Mouse (Mus musculus) embryonic facial prominence, embryonic 11.5 days (tissue): ENCODE results near the gene Scube1. TPM values are rescaled to one million over a fixed set of nuclear protein-coding genes. Genes with fewer than 3 reads are reported as not detected.

Experiments used
- ATAC-seq: fragments of 200-750 bp; cut with Nextera tagmentation; replicated peaks from 2 replicates; pipeline ENCODE4 v1.8.0; 2017; ENCODE audit warnings: low read depth; ENCODE audit not compliant: insufficient number of reproducible peaks, low FRiP score, low TSS enrichment
- DNase-seq: peaks from one replicate; pipeline ENCODE4 v3.0.0-alpha.2; 2015; ENCODE audit warnings: low spot score
- H3K27ac ChIP-seq: fragments of 300-500 bp; sonication (generic); replicated peaks from 2 replicates; pipeline ENCODE4 v1.5.1; 2014; ENCODE audit warnings: mild to moderate bottlenecking, low read depth, low read length, control low read depth
- H3K27me3 ChIP-seq: fragments of 300-500 bp; sonication (generic); 2 replicates; pipeline ENCODE4 v1.6.1; 2014; ENCODE audit warnings: mild to moderate bottlenecking, low read length, moderate library complexity, mixed read lengths; ENCODE audit not compliant: control insufficient read depth, insufficient read depth
- H3K36me3 ChIP-seq: fragments of 300-500 bp; sonication (generic); replicated peaks from 2 replicates; pipeline ENCODE4 v1.6.1; 2014; ENCODE audit warnings: low read depth, mild to moderate bottlenecking, low read length, moderate library complexity, mixed read lengths; ENCODE audit not compliant: control insufficient read depth, insufficient read depth
- H3K4me1 ChIP-seq: fragments of 300-500 bp; sonication (generic); 2 replicates; pipeline ENCODE4 v1.6.1; 2014; ENCODE audit warnings: low read length, mixed read lengths; ENCODE audit not compliant: control insufficient read depth, insufficient read depth
- H3K4me2 ChIP-seq: fragments of 300-500 bp; sonication (generic); 2 replicates; pipeline ENCODE4 v1.6.1; 2014; ENCODE audit warnings: low read depth, mild to moderate bottlenecking, control low read depth, low read length, moderate library complexity
- H3K4me3 ChIP-seq: fragments of 300-500 bp; sonication (generic); 2 replicates; pipeline ENCODE4 v1.5.1; 2014; ENCODE audit warnings: low read depth, low read length, control low read depth
- H3K9ac ChIP-seq: fragments of 300-500 bp; sonication (generic); replicated peaks from 2 replicates; pipeline ENCODE4 v1.6.1; 2014; ENCODE audit warnings: mild to moderate bottlenecking, control low read depth, low read length
- H3K9me3 ChIP-seq: fragments of 300-500 bp; sonication (generic); replicated peaks from 2 replicates; pipeline ENCODE4 v1.6.1; 2016; ENCODE audit warnings: mild to moderate bottlenecking, low read length, inconsistent platforms, mixed read lengths; ENCODE audit not compliant: control insufficient read depth
- WGBS: fragments of 180-500 bp; shearing (Covaris S2); extraction: QIAGEN DNeasy Blood & Tissue Kit; methylation state at CpG from one replicate; pipeline ENCODE4 v1.1.7; 2014; 5-methylcytosine and 5-hydroxymethylcytosine counted together
- polyA plus RNA-seq: library from polyadenylated mRNA; unstranded; fragments of >200 nt; fragmentation: Nextera tagmentation; extraction: Ambion mirVana; gene quantifications from 2 replicates; pipeline ENCODE4 v1.2.1, GENCODE M21; 2014

Gene Scube1
- polyA plus RNA-seq, 1 experiment from 2014 or later: 30.2 TPM

DNA sequence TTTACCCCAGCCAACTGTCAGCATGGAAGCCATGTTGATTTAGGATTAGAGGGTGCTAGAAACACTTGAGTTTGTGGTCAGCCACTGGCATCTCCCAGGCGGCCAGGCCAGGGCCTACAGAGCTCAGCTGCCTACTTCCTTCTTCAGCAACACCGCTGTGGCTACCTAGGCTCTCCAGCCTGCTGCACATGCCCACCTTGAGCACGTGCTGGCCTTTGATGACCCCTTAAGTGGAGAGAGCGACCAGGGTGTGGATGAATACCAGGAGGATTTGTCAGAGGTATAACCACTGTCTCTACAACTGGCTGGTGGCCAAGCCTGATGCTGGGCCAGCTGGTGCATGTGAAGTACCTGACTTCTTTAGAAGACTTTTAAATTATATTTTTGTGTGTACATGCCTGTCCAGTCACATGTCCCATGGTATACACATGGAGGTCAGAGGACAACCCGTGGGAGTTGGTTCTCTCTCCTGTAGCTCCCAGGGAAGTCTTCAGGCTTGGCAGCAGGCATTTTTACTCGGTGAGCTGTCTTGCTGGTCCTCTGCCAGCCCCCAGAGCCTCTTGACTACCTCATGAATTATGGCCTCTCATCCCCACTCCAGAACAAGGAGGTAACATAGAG, 150.0 kb downstream of the Scube1 start:
- no peaks in the 10 kb centered on the region for H3K4me1 ChIP-seq
- DNase-seq: no peak
- H3K27ac ChIP-seq: no peak overlapping the region
- no peaks in the 10 kb centered on the region for H3K9me3 ChIP-seq
- no peak overlapping the region for H3K9ac ChIP-seq
- no peaks in the 10 kb centered on the region for H3K27me3 ChIP-seq
- peaks cover 12% of the 10 kb centered on the region for H3K36me3 ChIP-seq
- no peak overlapping the region for H3K4me3 ChIP-seq
- ATAC-seq: no peak
- 86% methylated on average over 6 of the region's 6 CpGs for WGBS
- H3K4me2 ChIP-seq: no peak overlapping the region

DNA sequence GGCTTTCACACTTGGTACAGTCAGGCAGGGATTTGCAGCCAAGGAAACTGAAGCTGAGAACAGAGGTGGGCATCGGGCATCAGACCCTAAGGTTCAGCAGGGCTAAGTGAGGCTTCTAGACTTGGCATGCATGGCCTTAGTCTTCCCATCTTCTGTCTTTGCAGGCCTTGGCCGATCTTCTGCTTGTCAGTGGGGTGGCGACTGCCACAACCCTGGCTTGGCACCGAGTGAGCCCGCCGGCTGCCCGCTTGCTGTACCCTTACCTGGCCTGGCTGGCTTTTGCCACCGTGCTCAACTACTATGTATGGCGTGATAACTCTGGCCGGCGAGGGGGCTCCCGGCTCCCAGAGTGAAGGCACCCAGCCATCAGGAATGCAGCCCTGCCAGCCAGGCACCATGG, 151.2 kb downstream of the Scube1 start:
- H3K36me3 ChIP-seq: peaks cover 9% of the 10 kb centered on the region
- WGBS: 96% methylated on average over 12 of the region's 12 CpGs
- no peaks in the 10 kb centered on the region for H3K4me1 ChIP-seq
- no peak overlapping the region for H3K4me3 ChIP-seq
- no peaks in the 10 kb centered on the region for H3K27me3 ChIP-seq
- H3K27ac ChIP-seq: no peak overlapping the region
- H3K9me3 ChIP-seq: no peaks in the 10 kb centered on the region
- no peak for DNase-seq
- H3K4me2 ChIP-seq: no peak overlapping the region
- H3K9ac ChIP-seq: no peak overlapping the region
- no peak for ATAC-seq

DNA sequence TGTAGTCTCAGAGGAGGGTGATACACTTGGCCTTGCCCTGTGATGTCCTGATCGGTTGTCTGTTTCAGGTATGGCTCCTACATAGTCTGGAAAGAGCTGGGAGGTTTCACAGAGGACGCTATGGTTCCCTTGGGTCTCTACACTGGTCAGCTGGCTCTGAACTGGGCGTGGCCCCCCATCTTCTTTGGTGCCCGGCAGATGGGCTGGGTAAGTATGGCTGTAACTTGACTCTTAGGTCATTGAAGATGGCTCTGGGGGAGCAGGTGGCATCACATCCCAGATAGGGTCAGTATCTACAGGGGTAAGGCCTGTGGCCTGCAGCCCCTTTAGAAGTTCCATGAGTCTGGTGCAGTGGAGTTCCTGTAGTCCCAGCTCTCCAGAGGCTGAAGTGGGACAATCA, 152.7 kb downstream of the Scube1 start:
- H3K4me2 ChIP-seq: no peak overlapping the region
- H3K4me1 ChIP-seq: no peaks in the 10 kb centered on the region
- no peaks in the 10 kb centered on the region for H3K27me3 ChIP-seq
- peaks cover 9% of the 10 kb centered on the region for H3K36me3 ChIP-seq
- DNase-seq (no peak), ATAC-seq (no peak)
- no peak overlapping the region for H3K4me3 ChIP-seq
- H3K9ac ChIP-seq: no peak overlapping the region
- 81% methylated on average over 4 of the region's 4 CpGs for WGBS
- H3K9me3 ChIP-seq: no peaks in the 10 kb centered on the region
- H3K27ac ChIP-seq: no peak overlapping the region

DNA sequence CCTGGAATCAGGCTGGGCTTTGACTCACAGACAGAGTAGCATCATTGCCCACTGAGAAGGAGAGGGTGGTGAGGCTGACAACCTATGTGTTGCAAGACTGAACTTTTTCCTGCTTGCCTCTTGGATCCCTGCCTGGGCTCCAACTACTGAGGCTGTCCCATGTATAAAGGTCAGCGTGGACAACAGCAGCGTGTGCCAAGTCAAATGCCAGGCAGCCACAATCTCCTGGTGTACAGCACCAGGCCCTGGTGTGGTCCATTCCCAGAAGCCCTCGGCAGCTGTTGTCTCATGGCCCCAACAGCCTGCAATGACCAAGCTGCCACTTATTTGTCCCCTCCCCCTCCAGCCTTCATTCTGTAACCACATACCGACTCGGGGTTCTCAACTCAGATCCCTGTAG, 153.2 kb downstream of the Scube1 start:
- ATAC-seq (no peak), DNase-seq (no peak)
- no peaks in the 10 kb centered on the region for H3K4me1 ChIP-seq
- peaks cover 7% of the 10 kb centered on the region for H3K36me3 ChIP-seq
- H3K9me3 ChIP-seq: no peaks in the 10 kb centered on the region
- H3K27me3 ChIP-seq: no peaks in the 10 kb centered on the region
- no peak overlapping the region for H3K9ac ChIP-seq
- 89% methylated on average over 5 of the region's 5 CpGs for WGBS
- H3K4me2 ChIP-seq: no peak overlapping the region
- no peak overlapping the region for H3K4me3 ChIP-seq
- no peak overlapping the region for H3K27ac ChIP-seq

DNA sequence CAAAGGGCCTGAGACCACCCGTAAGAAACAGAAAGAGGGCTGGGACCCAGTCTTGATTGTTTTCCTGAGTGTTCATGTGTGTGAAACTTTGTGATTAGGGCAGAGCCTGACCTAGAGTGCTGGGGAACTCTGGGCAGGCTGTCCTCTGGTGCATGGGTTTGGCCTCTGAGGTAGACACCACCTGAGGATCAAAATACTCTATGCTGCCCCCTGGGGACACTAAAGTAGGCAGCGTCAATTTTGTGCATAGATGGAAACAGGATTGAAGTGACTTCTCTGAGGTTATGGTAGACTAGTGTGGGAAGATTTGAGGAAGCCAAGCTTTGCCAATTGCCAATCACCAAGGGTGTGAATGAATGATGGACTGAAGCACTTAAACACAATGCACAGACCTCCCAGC, 154.2 kb downstream of the Scube1 start:
- Histone ChIP-seq H3K4me3 (no peak overlapping the region), H3K36me3 (no peaks in the 10 kb centered on the region), H3K27me3 (no peaks in the 10 kb centered on the region), H3K4me1 (no peaks in the 10 kb centered on the region), H3K9ac (no peak overlapping the region), H3K4me2 (no peak overlapping the region), H3K9me3 (no peaks in the 10 kb centered on the region), H3K27ac (no peak overlapping the region)
- WGBS: 71% methylated on average over 2 of the region's 2 CpGs
- DNase-seq (no peak), ATAC-seq (no peak)

DNA sequence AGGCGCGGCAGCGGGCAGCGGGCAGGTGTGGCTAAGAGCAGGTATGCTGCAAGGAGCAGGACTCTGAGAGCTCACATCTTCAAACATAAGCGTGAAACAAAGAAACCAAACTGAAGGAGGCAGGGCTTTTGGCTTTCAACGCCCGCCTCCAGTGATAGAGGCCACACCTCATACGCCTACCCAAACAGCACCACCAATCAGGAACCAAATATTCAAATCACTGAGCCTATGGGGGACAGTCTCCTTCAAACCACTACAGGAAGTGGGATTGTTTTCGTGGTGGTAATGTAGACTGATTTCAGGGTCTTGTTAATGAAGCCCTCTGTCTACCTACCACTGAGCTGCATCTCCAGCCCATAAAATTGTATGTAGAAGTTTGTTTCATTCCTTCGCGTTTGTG, 155.1 kb downstream of the Scube1 start:
- H3K4me1 ChIP-seq: no peaks in the 10 kb centered on the region
- H3K27me3 ChIP-seq: no peaks in the 10 kb centered on the region
- H3K9me3 ChIP-seq: no peaks in the 10 kb centered on the region
- no peak overlapping the region for H3K9ac ChIP-seq
- no peak for DNase-seq
- 53% methylated on average over 11 of the region's 11 CpGs for WGBS
- no peak for ATAC-seq
- no peak overlapping the region for H3K27ac ChIP-seq
- no peak overlapping the region for H3K4me3 ChIP-seq
- no peak overlapping the region for H3K4me2 ChIP-seq
- H3K36me3 ChIP-seq: no peaks in the 10 kb centered on the region

DNA sequence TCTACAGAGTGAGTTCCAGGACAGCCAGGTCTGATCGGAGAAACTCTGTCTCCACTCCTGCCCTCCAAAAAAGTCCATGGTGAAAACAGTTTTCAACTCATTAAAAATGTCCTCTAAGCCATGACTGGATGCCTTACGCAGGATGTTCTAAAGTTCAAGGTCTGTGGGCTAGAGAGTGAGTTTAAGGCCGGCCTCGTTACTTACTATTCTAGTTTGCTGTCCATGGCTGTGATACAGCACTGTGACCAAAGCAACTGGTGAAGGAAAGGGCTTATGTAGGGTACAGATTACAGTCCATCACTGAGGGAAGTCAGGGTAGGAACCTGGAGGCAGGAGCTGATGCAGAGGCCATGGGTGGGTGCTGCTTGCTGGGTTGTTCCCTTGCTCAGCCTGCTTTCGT, 156.3 kb downstream of the Scube1 start:
- no peaks in the 10 kb centered on the region for H3K36me3 ChIP-seq
- 94% methylated on average over 5 of the region's 5 CpGs for whole genome bisulfite sequencing

DNA sequence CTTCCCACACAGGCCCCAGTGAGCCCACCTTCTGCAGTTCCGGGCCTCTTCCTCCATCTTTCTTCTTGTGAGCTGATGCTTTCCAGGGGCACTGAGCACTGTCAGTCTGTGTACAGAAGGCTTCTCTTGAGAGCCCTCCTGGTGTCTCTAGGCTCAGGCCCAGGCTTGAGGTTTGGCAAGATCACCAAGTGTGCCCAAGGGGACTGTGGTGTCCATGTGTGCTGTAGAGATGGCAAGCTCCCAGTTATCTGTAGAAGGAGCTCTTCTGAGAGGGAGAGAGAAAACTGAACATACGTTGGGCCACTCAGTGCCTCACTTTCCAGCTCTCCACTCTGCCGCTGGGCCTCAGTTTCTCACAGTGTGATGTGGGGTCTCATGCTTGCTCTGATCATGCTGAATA, 157.1 kb downstream of the Scube1 start:
- H3K27me3 ChIP-seq: no peaks in the 10 kb centered on the region
- WGBS: 88% methylated on average over 3 of the region's 3 CpGs

More for the DNA sequence above, 156.3 kb downstream of the Scube1 start:
- Histone ChIP-seq H3K27ac (no peak overlapping the region), H3K27me3 (no peaks in the 10 kb centered on the region), H3K9ac (no peak overlapping the region), H3K4me1 (no peaks in the 10 kb centered on the region; the same call in 1 of the 2 replicates), H3K4me2 (no peak overlapping the region), H3K4me3 (no peak overlapping the region), H3K9me3 (no peaks in the 10 kb centered on the region)
- ATAC-seq: no peak
- DNase-seq: no peak

More for the DNA sequence above, 157.1 kb downstream of the Scube1 start:
- H3K36me3 ChIP-seq: no peaks in the 10 kb centered on the region
- no peak overlapping the region for H3K4me2 ChIP-seq
- ATAC-seq (no peak), DNase-seq (no peak)
- H3K9me3 ChIP-seq: no peaks in the 10 kb centered on the region
- H3K4me3 ChIP-seq: no peak overlapping the region
- H3K4me1 ChIP-seq: peaks cover 2% of the 10 kb centered on the region
- no peak overlapping the region for H3K9ac ChIP-seq
- H3K27ac ChIP-seq: no peak overlapping the region
